Mouse (Mus musculus): ENCODE data around the gene Cyp27b1.

GRCm38 (mm10) chr10:127100414-127100813 lies 52.4 kb downstream of the Cyp27b1 start:
- TF ChIP-seq CTCF (conservative IDR thresholded peaks at IDR 0.05; ENCODE audit: low read length), result no peak
- TF ChIP-seq POU5F1 (IDR thresholded peaks at IDR 0.05; ENCODE audit: borderline replicate concordance, low read length), result no peak
- TF ChIP-seq NANOG (IDR thresholded peaks at IDR 0.05; ENCODE audit: borderline replicate concordance, low read length), result no peak

Data from E14TG2a.4 (cell line).